Mouse (Mus musculus) lung, adult 2 months (tissue): ENCODE data around the gene Gm10912.

Source experiments
- CTCF ChIP-seq: fragments of 200-500 bp; IDR thresholded peaks from 2 replicates; pipeline ENCODE4 v1.5.1; 2011; ENCODE audit warnings: mild to moderate bottlenecking, low read length, control low read depth; ENCODE audit not compliant: insufficient read depth
- POLR2A ChIP-seq: fragments of 200-500 bp; IDR thresholded peaks from 2 replicates; pipeline ENCODE4 v1.6.1; 2011; ENCODE audit warnings: low read depth, mild to moderate bottlenecking, control low read depth, low read length, borderline replicate concordance; ENCODE audit errors: extremely low read depth

- TF ChIP-seq POLR2A (no peak), CTCF (no peak)
Observed at GRCm38 (mm10) chr2:104093305-104093704, 27.7 kb downstream of the Gm10912 start.
